Mouse (Mus musculus) spleen, adult 2 months (tissue): ENCODE data around the gene Lrtm2.

Experiments
- CTCF ChIP-seq: fragments of 200-500 bp; IDR thresholded peaks from 2 replicates; pipeline ENCODE4 v1.5.1; 2011; ENCODE audit warnings: mild to moderate bottlenecking, inconsistent platforms; ENCODE audit not compliant: insufficient read depth, insufficient read length, insufficient replicate concordance; ENCODE audit errors: extremely low read depth
- POLR2A ChIP-seq: fragments of 200-500 bp; IDR thresholded peaks from 2 replicates; pipeline ENCODE4 v1.6.1; 2011; ENCODE audit warnings: low read depth, low read length, inconsistent platforms

DNA sequence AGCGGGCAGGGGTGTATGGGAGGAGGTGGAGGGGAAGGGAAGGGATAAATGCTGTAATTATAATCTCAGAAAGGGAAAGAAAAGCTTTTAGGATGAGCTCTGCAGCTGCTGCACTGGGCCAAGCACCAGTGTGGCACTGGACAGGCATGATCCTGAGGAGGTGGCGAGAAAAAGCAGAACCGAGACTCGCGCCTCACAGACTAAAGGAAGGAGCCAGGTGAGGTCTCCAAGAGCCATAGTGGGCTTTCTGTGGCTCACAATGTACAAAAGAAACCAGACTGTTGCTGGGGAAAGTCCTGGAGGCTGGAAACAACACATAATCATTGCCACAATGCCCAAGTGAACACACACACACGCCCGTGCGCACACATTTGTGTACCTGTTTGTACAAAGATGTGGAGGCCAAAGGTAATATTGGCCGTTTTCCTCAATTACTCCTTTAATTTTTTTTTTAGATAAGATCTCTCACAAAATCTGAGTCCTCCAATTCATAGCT lies 20.2 kb upstream of the Lrtm2 start:
- TF ChIP-seq POLR2A (no peak), CTCF (no peak)
